Mouse (Mus musculus) neural tube, embryonic 10.5 days (tissue): ENCODE results near the gene Fbxo9.

ENCODE experiments used
- DNase-seq: peaks from one replicate; pipeline ENCODE4 v3.0.0-alpha.2; 2017; ENCODE audit warnings: low spot score; ENCODE audit errors: extremely low spot score

Fbxo9 gene

DNA sequence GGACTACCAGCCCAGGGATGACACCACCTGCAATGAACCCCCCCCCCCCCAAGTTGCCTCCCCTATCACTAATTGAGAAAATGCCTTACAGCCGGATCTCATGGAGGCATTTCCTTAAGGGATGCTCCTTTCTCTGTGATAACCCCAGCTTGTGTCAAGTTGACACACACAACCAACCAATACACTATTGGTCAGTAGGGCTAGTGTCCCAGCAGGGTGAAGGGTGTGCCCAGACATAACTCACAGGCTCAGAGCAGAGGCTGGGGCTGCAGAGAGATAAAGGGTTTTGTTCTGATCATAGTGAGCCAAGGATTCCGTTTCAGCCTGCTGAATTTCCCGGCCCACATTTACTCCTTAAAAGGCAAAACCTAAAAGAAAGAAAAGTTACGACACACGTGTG is 38.4 kb downstream of the Fbxo9 start:
- no peak for DNase-seq

DNA sequence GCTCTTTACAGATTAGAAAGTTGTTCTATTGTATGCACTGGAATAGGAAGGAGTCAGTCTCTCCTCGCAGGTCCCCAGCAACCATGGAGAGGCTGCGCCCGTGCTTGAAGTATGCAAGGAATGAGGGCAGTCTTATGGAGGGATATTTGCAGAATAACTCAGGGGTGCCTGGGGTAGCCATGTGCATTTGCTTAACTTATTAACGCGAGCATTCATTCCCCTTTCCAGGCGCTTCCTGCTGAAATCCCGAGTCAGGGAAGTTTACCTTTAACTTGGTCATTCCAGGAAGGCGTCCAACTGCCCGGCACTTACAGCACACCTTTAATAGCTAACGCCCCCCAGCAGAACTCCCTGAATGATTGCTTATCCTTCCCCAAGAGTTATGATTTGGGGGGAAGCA is 44.7 kb downstream of the Fbxo9 start:
- DNase-seq: no peak

- DNase-seq: no peak
Observed at GRCm38 (mm10) chr9:78062392-78062791, 46.5 kb downstream of the Fbxo9 start.

DNA sequence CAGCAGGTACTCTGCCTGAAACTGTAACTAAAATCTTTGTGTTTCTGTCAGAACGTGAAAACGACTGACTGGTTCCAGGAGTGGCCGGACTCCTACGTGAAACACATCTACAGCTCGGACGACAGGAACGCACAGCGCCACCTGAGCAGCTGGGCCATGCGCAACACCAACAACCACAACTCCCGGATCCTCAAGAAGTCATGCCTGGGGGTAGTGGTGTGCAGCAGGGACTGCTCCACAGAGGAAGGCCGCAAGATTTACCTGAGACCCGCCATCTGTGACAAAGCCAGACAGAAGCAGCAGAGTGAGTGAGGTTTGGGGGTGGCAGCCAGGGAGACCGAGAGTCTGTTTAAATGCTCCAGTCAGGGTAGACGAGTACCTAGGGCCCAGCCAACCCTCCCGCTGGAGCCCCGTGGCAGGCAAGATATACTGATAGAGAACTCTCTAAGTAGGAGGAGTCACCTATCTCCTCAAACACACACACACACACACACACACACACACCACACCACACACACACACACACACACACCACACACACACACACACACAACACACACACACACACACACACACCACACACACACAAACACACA is 49.2 kb downstream of the Fbxo9 start:
- DNase-seq: no peak

GRCm38 (mm10) chr9:78054298-78054697 is 54.6 kb downstream of the Fbxo9 start:
- DNase-seq: no peak

- DNase-seq: no peak
Observed at GRCm38 (mm10) chr9:78053821-78054220, 55.0 kb downstream of the Fbxo9 start.

- DNase-seq: no peak
Observed at GRCm38 (mm10) chr9:78051677-78052076, 57.2 kb downstream of the Fbxo9 start, which contains the start of gene Gcm1. Gcm1 (plus strand) TSS chr9:78051924.

- no peak for DNase-seq
Observed at GRCm38 (mm10) chr9:78050452-78050970, 58.4 kb downstream of the Fbxo9 start.

DNA sequence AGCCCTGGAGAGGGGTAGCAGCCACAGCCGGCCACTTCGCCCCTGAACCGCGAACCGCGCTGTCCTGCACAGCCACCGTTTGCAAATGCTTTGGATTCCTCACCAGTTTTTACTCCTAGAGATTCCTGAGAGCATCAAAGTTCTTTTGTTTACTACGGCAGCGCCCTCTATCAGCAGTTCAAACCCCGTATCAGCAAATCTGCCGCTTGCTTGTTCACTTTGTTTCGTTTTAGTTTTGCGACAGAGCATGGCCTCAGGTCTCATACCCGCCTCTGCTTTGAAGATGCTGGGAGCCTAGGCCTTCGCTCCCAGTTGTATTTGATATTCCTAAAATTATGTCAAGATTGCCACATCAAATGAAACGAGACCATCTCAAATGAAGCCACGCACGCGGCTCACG is 62.1 kb downstream of the Fbxo9 start:
- no peak for DNase-seq

DNA sequence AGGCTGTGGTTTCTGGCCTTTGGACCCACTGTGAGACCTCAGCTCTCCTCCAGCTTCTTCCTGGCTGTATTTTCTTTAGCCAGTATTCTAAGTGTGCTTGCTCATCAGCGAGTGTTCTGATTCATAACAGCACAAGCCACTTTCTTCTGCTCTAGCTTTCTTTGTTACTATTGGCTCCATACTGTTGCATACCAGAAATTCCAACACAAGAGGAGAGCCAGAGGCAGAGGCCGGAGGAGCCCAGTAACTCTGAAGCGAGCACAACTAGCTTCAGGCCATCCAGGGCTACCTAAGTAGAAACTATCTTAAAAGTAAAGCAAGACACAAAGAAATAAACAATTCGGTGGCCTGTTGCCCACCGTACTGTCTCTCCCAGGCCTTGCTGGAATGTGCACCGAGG is 63.7 kb downstream of the Fbxo9 start:
- no peak for DNase-seq

DNA sequence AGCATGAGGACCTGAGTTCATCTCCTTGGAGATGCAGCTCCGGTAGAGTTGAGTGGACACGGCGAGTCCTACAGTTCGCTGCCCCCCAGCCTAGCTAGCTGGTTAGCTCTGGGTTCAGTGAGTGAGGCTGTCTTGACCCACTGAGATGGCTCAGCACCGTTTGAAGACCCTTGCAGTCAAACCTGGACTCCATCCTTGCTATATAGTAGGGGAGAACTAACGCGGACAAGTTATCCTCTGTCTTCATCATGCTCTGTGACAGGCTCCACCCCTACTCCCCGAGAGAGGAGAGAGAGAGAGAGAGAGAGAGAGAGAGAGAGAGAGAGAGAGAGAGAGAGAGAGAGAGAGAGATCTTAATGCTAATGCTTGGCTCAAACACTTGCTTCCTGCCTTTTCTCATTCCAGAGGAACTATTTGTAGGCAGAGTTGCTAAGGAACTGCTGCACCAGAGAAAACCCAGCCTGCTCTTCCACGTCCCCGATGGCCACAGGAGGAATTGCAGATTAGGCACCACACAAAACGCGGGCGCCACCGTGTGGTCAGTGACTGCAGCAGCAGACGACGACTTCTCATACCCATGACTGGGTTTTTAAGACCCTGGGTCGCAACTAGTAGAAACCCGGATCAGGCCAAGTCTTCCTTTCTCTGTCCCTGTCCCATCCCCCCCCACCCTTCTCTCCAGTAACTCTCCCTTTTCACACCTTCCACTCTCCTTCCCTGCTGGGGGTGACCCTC is 69.9 kb downstream of the Fbxo9 start:
- peak; percentile 82 for DNase-seq

GRCm38 (mm10) chr9:78035831-78036230 is 73.0 kb downstream of the Fbxo9 start:
- DNase-seq: no peak

DNA sequence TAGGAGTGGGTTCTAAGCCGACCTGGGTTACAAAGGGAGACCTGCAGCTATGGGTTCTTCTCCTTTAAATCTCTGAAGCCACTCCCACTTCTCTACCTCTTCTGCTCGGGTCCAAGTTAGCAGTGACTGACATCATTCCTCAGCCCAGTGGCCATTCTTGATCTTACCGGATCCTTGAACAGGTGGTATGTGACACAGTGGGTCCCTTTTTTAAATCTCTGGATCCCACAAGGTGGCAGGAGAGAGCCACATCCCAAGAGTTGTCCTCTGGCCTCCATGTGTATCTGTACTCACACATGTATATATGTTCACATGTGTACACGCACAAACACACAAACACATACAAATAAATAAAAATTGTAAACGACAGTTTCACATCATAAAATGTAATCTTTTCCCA is 73.6 kb downstream of the Fbxo9 start:
- no peak for DNase-seq

GRCm38 (mm10) chr9:78032930-78033329 is 75.9 kb downstream of the Fbxo9 start:
- DNase-seq: no peak
